Comparison of ENCODE assay signal across 19 mouse cellular contexts in genomic region chr13:42696641-42697040, GRCm38 (mm10). TPM values are rescaled to one million over a fixed set of nuclear protein-coding genes. Genes with fewer than 3 reads are reported as not detected.
DNase-seq lines count a peak whose midpoint lies in the region; ATAC-seq lines count a peak whose summit lies in the region.
"Had no signal": no experiment of that assay in that cellular context is flagged by ENCODE, and none has a peak within 500 bp of the region (broad histone marks: within the 10 kb centered on the region; RNA-seq: fewer than 3 reads in every experiment).

No protein-coding gene starts in this region.

- DNase-seq in frontal cortex, postnatal 25 days (ENCODE audit: low spot score in 2 of 2), result no peak
- DNase-seq in left cerebral cortex, adult 11 months (ENCODE audit: low spot score), result peak; percentile 76
- DNase-seq in left cerebral cortex, postnatal 4 days, result no peak
- peak; percentile 79 to 94 for DNase-seq in left cerebral cortex, postnatal 14 days (ENCODE audit: low spot score in 2 of 2)
- peak; percentile 85 to 88 for DNase-seq in right cerebral cortex, postnatal 36 days (ENCODE audit: low spot score in 2 of 2)
- no peak for DNase-seq in gastrocnemius, postnatal 10 days
- DNase-seq: adrenal gland, postnatal 25 days; cerebellum, adult 18-20 months; cerebellum, postnatal 36 days; kidney, adult 8-10 months; kidney, postnatal 4 days; lung, adult 2 months had no signal

- peak; percentile 90 for ATAC-seq in frontal cortex, adult (ENCODE audit: low TSS enrichment)
- ATAC-seq in megakaryocyte-erythroid progenitor cell, adult 5-6 weeks (replicated peaks; ENCODE audit: low FRiP score, low TSS enrichment, poor library complexity, severe bottlenecking), result no peak
- ATAC-seq: CD4-positive, CD25-positive, alpha-beta regulatory T cell, adult 4 months; forebrain, embryonic 13.5 days; liver, embryonic 12.5 days; midbrain, embryonic 16.5 days had no signal

- intact Hi-C loops in left cerebral cortex, postnatal 4 days (cut with DNase I), result no loop called here
- intact Hi-C loops in left cerebral cortex, postnatal 14 days (cut with DNase I), result no loop called here

RNA-seq across cellular contexts. Expression of gene Phactr1, which starts 16.2 kb away (rescaled TPM):
- total RNA-seq in left cerebral cortex, postnatal 4 days (2021), result 100 to 1,000 TPM; 250 to 265 TPM
- total RNA-seq in left cerebral cortex, postnatal 14 days (2021), result 100 to 1,000 TPM; 449 to 512 TPM
- not detected in 2 replicates for total RNA-seq in megakaryocyte-erythroid progenitor cell, adult 5-6 weeks (2014; fragmentation: Nextera tagmentation)
- total RNA-seq in megakaryocyte-erythroid progenitor cell, adult 5-6 weeks (2017), result 0.47 TPM in 1 of 2 replicates, not detected in the other
- total RNA-seq in gastrocnemius, postnatal 10 days (2021), result 1 to 10 TPM; 7.1 to 9.1 TPM
- total RNA-seq: neutrophil, adult 5-6 weeks had no signal

Comparison
In these comparisons a context has a peak if more than half of its experiments do, and no peak if none do; other contexts are left out.
1. DNase-seq: peak in left cerebral cortex, adult 11 months (single experiment), left cerebral cortex, postnatal 14 days (2 of 2) and right cerebral cortex, postnatal 36 days (2 of 2); none in frontal cortex, postnatal 25 days (0 of 2), left cerebral cortex, postnatal 4 days (single experiment) and gastrocnemius, postnatal 10 days (single experiment).
2. RNA of gene Phactr1, which starts 16.2 kb away (total RNA-seq): 449 to 512 TPM in left cerebral cortex, postnatal 14 days and 250 to 265 TPM in left cerebral cortex, postnatal 4 days; 7.1 to 9.1 TPM in gastrocnemius, postnatal 10 days and 0.47 TPM in megakaryocyte-erythroid progenitor cell, adult 5-6 weeks; every median in the first group is over 10 times any median in the second.